Mouse (Mus musculus) kidney, embryonic 14.5 days (tissue): ENCODE results near the gene Ccdc38. TPM values are rescaled to one million over a fixed set of nuclear protein-coding genes. Genes with fewer than 3 reads are reported as not detected.

Experiments used
- ATAC-seq: fragments of 200-750 bp; cut with Nextera tagmentation; 2 replicates; pipeline ENCODE4 v1.8.0; 2017; ENCODE audit warnings: moderate number of reproducible peaks, mild to moderate bottlenecking, moderate TSS enrichment, moderate library complexity; ENCODE audit not compliant: low FRiP score, low TSS enrichment
- H3K27ac ChIP-seq: fragments of 300-500 bp; sonication (generic); 2 replicates; pipeline ENCODE4 v1.5.1; 2014; ENCODE audit warnings: low read depth, mild to moderate bottlenecking, low read length, moderate library complexity, mixed read lengths
- H3K27me3 ChIP-seq: fragments of 300-500 bp; sonication (generic); 2 replicates; pipeline ENCODE4 v1.6.1; 2014; ENCODE audit warnings: mild to moderate bottlenecking, low read length; ENCODE audit not compliant: control insufficient read depth, insufficient read depth
- H3K36me3 ChIP-seq: fragments of 300-500 bp; sonication (generic); 2 replicates; pipeline ENCODE4 v1.6.1; 2014; ENCODE audit warnings: low read length, mixed read lengths; ENCODE audit not compliant: control insufficient read depth, insufficient read depth
- H3K4me1 ChIP-seq: fragments of 300-500 bp; sonication (generic); 2 replicates; pipeline ENCODE4 v1.6.1; 2014; ENCODE audit warnings: low read length, mixed read lengths; ENCODE audit not compliant: control insufficient read depth, insufficient read depth
- H3K4me2 ChIP-seq: fragments of 300-500 bp; sonication (generic); replicated peaks from 2 replicates; pipeline ENCODE4 v1.6.1; 2014; ENCODE audit warnings: low read depth, mild to moderate bottlenecking, low read length
- H3K4me3 ChIP-seq: fragments of 300-500 bp; sonication (generic); 2 replicates; pipeline ENCODE4 v1.5.1; 2014; ENCODE audit warnings: mild to moderate bottlenecking, low read length
- H3K9ac ChIP-seq: fragments of 300-500 bp; sonication (generic); 2 replicates; pipeline ENCODE4 v1.6.1; 2014; ENCODE audit warnings: low read depth, mild to moderate bottlenecking, low read length, moderate library complexity
- H3K9me3 ChIP-seq: fragments of 300-500 bp; sonication (generic); 2 replicates; pipeline ENCODE4 v1.6.1; 2016; ENCODE audit warnings: low read length; ENCODE audit not compliant: control insufficient read depth
- WGBS: fragments of 180-500 bp; shearing (Covaris S2); extraction: QIAGEN DNeasy Blood & Tissue Kit; methylation state at CpG from one replicate; pipeline ENCODE4 v1.1.7; 2014; 5-methylcytosine and 5-hydroxymethylcytosine counted together
- polyA plus RNA-seq: library from polyadenylated mRNA; unstranded; fragments of >200 nt; fragmentation: Nextera tagmentation; extraction: Ambion mirVana; gene quantifications from 2 replicates; pipeline ENCODE4 v1.2.1, GENCODE M21; 2014

Gene Ccdc38
- polyA plus RNA-seq: 0.28 and 0.49 TPM in 2 replicates

DNA sequence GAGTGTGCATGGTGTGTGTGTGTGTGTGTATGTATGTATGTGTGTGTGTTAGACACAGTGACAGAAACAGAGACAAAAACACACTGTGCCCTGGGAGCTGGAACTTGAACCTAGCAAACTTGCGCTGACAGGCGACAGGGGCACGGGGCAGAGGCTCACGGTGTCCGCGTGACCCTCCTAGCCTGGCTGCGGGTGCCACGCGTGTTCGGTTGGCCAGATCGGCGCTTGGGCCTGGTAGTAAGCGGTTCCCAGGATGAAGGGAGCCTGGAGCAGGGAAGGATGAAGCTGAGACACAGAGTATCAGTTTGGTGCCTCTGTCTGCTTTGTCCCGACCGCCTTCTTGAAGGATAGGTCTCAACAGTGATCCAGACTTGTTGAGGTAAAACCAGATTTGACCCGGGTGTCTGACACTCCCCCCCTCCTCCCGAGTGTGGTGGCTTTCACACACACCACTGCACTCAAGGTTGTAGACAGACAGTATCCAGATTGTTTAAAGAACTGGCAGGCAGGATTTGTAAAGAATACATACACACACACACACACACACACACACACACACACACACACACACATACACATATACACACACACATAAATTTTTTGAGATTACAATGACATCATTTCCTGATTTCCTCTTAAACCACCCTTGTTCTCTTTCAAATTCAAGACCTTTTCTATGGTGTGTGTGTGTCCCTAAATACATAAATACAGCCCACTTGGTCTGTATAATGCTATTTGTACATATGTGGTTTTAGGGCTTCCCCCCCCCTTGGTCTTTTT is at the start of gene Ccdc38:
Gene Ccdc38, plus strand, starts transcription at position 202 of the 780 bp plus-strand sequence.
- Histone ChIP-seq H3K4me3 (peak within 1 kb of the TSS; percentile 40), H3K4me2 (peak within 1 kb of the TSS; percentile 78), H3K9me3 (no peaks in the 10 kb centered on the region), H3K27ac (no peak within 1 kb of the TSS), H3K27me3 (no peaks in the 10 kb centered on the region; the same call in 1 of the 2 replicates), H3K36me3 (no peaks in the 10 kb centered on the region), H3K9ac (peak within 1 kb of the TSS; percentile 37; the same call in 1 of the 2 replicates), H3K4me1 (peaks cover 12% of the 10 kb centered on the region)
- WGBS: 74% methylated on average over 17 of the region's 17 CpGs
- ATAC-seq: no peak

DNA sequence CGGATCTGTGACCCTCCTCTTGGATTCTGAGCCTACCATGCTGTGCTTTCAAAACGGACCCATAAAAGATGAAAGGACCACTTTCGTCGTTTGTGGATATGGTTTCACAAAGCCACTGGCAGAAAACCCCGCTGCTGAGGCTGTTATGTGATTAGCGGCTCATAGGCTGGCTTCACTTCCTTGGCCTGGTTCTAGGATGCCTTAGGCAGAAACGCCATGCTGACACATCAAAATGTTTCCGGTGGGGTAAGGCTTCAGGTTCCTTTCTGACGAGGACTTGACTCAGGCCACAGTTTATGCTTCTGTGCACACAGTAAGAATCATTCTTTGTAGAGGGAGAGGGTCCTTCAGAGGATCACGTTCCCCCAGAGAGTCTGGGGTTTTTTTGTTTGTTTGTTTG is 39.6 kb upstream of the Ccdc38 start:
- 0 out of 2 replicates have a peak, but pooled peaks cover 3% of the 10 kb centered on the region for H3K4me1 ChIP-seq
- WGBS: 10% methylated on average over 10 of the region's 10 CpGs

GRCm38 (mm10) chr10:93501346-93501745 is 39.1 kb upstream of the Ccdc38 start:
- no peak overlapping the region; the same call in 1 of the 2 replicates for H3K4me2 ChIP-seq

More for the DNA sequence above, 39.6 kb upstream of the Ccdc38 start:
- Histone ChIP-seq H3K4me3 (no peak overlapping the region), H3K36me3 (no peaks in the 10 kb centered on the region), H3K9ac (no peak overlapping the region), H3K27me3 (no peaks in the 10 kb centered on the region), H3K4me2 (no peak overlapping the region; the same call in 1 of the 2 replicates), H3K27ac (no peak overlapping the region), H3K9me3 (no peaks in the 10 kb centered on the region)
- 0 out of 2 replicates have a peak, but pooled peaks have one; percentile 24 for ATAC-seq

DNA sequence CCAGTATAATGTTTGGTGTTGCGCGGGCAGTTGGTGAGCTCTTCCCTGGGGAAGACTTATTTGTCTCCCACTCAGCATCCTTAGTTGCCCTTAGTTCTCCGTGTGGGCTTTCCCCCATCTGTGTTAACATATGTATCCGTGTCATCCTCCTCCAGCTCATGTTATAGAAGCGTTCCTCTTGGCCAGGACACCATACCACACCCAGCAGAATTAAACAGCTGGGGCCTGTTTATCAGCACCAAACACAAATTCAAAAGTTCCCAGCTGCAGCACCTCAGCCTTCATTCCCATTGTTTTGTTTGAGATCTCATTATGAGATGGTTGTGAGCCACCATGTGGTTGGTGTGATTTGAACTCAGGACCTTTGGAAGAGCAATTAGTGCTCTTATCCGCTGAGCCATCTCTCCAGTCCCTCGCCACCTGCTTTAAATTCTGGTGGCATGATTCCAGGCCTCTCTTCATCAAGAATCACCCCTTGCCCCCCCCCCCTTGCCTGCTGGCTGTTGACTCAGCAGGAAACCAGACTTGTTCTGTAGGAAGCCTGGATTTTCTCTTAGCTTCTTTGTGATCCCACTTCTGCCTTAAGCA is 32.0 kb upstream of the Ccdc38 start:
- Histone ChIP-seq H3K4me3 (no peak overlapping the region), H3K9ac (no peak overlapping the region), H3K4me1 (no peaks in the 10 kb centered on the region), H3K4me2 (no peak overlapping the region), H3K9me3 (no peaks in the 10 kb centered on the region), H3K36me3 (no peaks in the 10 kb centered on the region), H3K27me3 (no peaks in the 10 kb centered on the region), H3K27ac (no peak overlapping the region)
- no peak for ATAC-seq
- 79% methylated on average over 7 of the region's 7 CpGs for WGBS

More at GRCm38 (mm10) chr10:93501346-93501745, 39.1 kb upstream of the Ccdc38 start:
- Histone ChIP-seq H3K27ac (no peak overlapping the region), H3K4me1 (0 out of 2 replicates have a peak, but pooled peaks cover 3% of the 10 kb centered on the region), H3K9ac (no peak overlapping the region), H3K27me3 (no peaks in the 10 kb centered on the region), H3K36me3 (no peaks in the 10 kb centered on the region), H3K9me3 (no peaks in the 10 kb centered on the region), H3K4me3 (no peak overlapping the region)
- WGBS: 70% methylated on average over 10 of the region's 10 CpGs
- no peak for ATAC-seq

DNA sequence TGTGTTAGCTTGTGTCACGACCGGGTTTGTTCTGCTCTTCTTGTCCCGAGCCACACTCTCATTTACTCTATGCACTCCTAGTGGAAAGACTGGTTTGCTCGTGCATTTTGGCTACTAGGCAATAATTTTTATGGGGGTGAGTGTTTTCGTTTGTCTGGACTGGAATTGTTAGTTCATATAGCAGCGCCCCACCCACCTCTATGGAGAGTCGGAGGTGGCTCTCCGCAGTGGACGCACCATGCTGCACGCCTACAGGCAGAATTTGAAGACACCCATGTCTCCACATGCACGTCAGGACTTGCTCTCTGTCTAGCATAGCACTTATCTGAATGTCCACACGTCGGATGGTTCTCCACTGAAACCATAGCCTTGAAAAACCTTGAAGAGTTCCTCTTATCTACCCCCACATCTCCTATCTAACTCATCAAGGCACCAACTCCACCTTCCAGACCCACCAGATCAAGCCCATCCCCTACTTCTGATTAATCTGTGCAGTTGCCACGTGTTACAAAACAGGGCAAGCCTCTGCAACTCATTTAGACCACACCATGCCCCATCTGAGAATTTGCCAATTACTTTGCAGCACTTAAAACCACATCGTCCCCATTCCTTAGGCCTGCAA is 30.8 kb upstream of the Ccdc38 start:
- Histone ChIP-seq H3K9me3 (no peaks in the 10 kb centered on the region), H3K9ac (no peak overlapping the region), H3K4me1 (no peaks in the 10 kb centered on the region), H3K36me3 (no peaks in the 10 kb centered on the region), H3K27me3 (no peaks in the 10 kb centered on the region), H3K4me3 (no peak overlapping the region), H3K27ac (no peak overlapping the region), H3K4me2 (no peak overlapping the region)
- 81% methylated on average over 15 of the region's 15 CpGs for WGBS
- no peak for ATAC-seq

DNA sequence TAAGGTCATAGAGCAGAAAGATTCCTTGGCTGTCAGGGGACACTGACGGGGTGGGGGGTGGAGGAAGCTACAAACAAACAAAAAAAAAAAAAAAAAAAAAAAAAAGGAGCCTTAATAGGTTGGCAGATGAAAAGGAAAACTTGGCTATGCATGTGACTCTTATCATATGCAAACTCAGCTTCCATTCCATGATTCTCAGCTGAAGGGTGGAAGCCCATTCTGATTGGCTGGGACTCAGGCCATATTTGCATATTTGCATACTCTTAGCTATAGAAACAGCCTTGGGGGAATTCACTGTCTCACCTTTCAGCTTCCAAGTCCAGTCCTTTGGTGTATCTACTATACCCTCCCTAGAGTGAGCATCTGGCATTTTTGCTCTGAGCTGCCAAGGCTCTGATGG is 25.0 kb upstream of the Ccdc38 start:
- no peak for ATAC-seq
- no peaks in the 10 kb centered on the region for H3K27me3 ChIP-seq
- no peaks in the 10 kb centered on the region for H3K4me1 ChIP-seq
- H3K36me3 ChIP-seq: no peaks in the 10 kb centered on the region
- 30% methylated on average over 1 of the region's 1 CpGs for WGBS
- no peak overlapping the region for H3K27ac ChIP-seq
- H3K4me3 ChIP-seq: no peak overlapping the region
- no peak overlapping the region for H3K4me2 ChIP-seq
- no peak overlapping the region for H3K9ac ChIP-seq
- no peaks in the 10 kb centered on the region for H3K9me3 ChIP-seq

- H3K4me3 ChIP-seq: no peak overlapping the region
- no peaks in the 10 kb centered on the region for H3K27me3 ChIP-seq
- no peak overlapping the region for H3K27ac ChIP-seq
- H3K4me2 ChIP-seq: no peak overlapping the region
- no peaks in the 10 kb centered on the region for H3K4me1 ChIP-seq
- no peaks in the 10 kb centered on the region for H3K36me3 ChIP-seq
- no peaks in the 10 kb centered on the region for H3K9me3 ChIP-seq
- no peak for ATAC-seq
- H3K9ac ChIP-seq: no peak overlapping the region
- 84% methylated on average over 12 of the region's 12 CpGs for WGBS
These were observed 24.5 kb upstream of the Ccdc38 start for GRCm38 (mm10) chr10:93515927-93516326.

- H3K9ac ChIP-seq: no peak overlapping the region
- H3K36me3 ChIP-seq: no peaks in the 10 kb centered on the region
- no peak overlapping the region for H3K4me2 ChIP-seq
- WGBS: 58% methylated on average over 4 of the region's 4 CpGs
- H3K4me3 ChIP-seq: no peak overlapping the region
- no peaks in the 10 kb centered on the region for H3K9me3 ChIP-seq
- ATAC-seq: no peak
- H3K27me3 ChIP-seq: no peaks in the 10 kb centered on the region
- H3K4me1 ChIP-seq: no peaks in the 10 kb centered on the region
- H3K27ac ChIP-seq: no peak overlapping the region
These were observed 22.7 kb upstream of the Ccdc38 start for GRCm38 (mm10) chr10:93517754-93518153.

GRCm38 (mm10) chr10:93518186-93518585 is 22.2 kb upstream of the Ccdc38 start:
- H3K27me3 ChIP-seq: no peaks in the 10 kb centered on the region
- H3K4me3 ChIP-seq: no peak overlapping the region
- H3K4me1 ChIP-seq: no peaks in the 10 kb centered on the region
- ATAC-seq: no peak
- H3K9me3 ChIP-seq: no peaks in the 10 kb centered on the region
- no peak overlapping the region for H3K9ac ChIP-seq
- 84% methylated on average over 4 of the region's 4 CpGs for WGBS
- no peaks in the 10 kb centered on the region for H3K36me3 ChIP-seq
- no peak overlapping the region for H3K4me2 ChIP-seq
- no peak overlapping the region for H3K27ac ChIP-seq
